Mouse (Mus musculus) left cerebral cortex, adult 8-10 months (tissue): Measurements from ENCODE around the gene Lcn12. TPM values are rescaled to one million over a fixed set of nuclear protein-coding genes. Genes with fewer than 3 reads are reported as not detected.

ENCODE experiments used
- DNase-seq, 2 experiments: peaks; one replicate each; pipeline ENCODE4 v3.0.0; 2022; ENCODE audit warnings: low spot score in 2 of 2
- microRNA-seq, 2 experiments: library from miRNA; unstranded; fragments of <30 nt; microRNA quantifications; one replicate each; pipeline ENCODE4 v1.2.0; 2022
- total RNA-seq, 4 experiments: library from RNA; stranded (reverse); gene quantifications; 2 replicates each; pipeline ENCODE4 v1.2.4; 2022

The Lcn12 gene
- total RNA-seq, 4 experiments from 2014 or later = not detected

GRCm38 (mm10) chr2:25461407-25461806 lies 32.3 kb downstream of the Lcn12 start:
- DNase-seq = no peak

GRCm38 (mm10) chr2:25460551-25461309 lies 33.0 kb downstream of the Lcn12 start, which contains the start of gene Paxx:
Gene Paxx (minus strand): TSS chr2:25461094.
- peak; percentile 86 to 95 for DNase-seq

GRCm38 (mm10) chr2:25460135-25460534 lies 33.6 kb downstream of the Lcn12 start:
- DNase-seq = peak in 1 of 2 experiments; percentile 65

- no peak for DNase-seq
Observed at GRCm38 (mm10) chr2:25458911-25459310, 34.8 kb downstream of the Lcn12 start.

GRCm38 (mm10) chr2:25457022-25457896 lies 36.5 kb downstream of the Lcn12 start:
- DNase-seq = no peak

GRCm38 (mm10) chr2:25456205-25456953 lies 37.3 kb downstream of the Lcn12 start, which contains the start of gene Clic3:
Gene Clic3 (plus strand): TSS chr2:25456838.
- DNase-seq = no peak

- no peak for DNase-seq
Observed at GRCm38 (mm10) chr2:25452951-25453350, 40.8 kb downstream of the Lcn12 start.

GRCm38 (mm10) chr2:25450853-25451647 lies 42.7 kb downstream of the Lcn12 start:
- no peak for DNase-seq

- DNase-seq = no peak
Observed at GRCm38 (mm10) chr2:25442682-25443081, 51.0 kb downstream of the Lcn12 start.

- no peak for DNase-seq
Observed at GRCm38 (mm10) chr2:25441067-25441466, 52.6 kb downstream of the Lcn12 start.

Small RNA genes within 50 kb of the gene (microRNA-seq; reads per million reads assigned to microRNA genes)
- gene Mir3087 = 10.3 to 10.4 reads per million in 2 experiments

Other genes with a start within 250 kb of the Lcn12 start
- gene AL732309.1, start 247.0 kb downstream of the Lcn12 start, total RNA-seq = 1 to 10 TPM in 3 of 4 experiments, under 1 TPM in 1; 0.67 to 4.2 (median 3.4) TPM
- gene Tmem203, start 238.5 kb downstream of the Lcn12 start, total RNA-seq = 10 to 100 TPM; 31.7 to 38.3 (median 36.3) TPM
- gene Tprn, start 231.3 kb downstream of the Lcn12 start, total RNA-seq = 10 to 100 TPM; 26.5 to 30.6 (median 28.6) TPM
- 10 to 100 TPM; 57.5 to 67.8 (median 62.1) TPM for gene Ssna1, start 221.5 kb downstream of the Lcn12 start, total RNA-seq
- gene Anapc2, start 221.4 kb downstream of the Lcn12 start, total RNA-seq = 100 to 1,000 TPM in 2 of 4 experiments, 10 to 100 TPM in 2; 88.6 to 111 (median 96.9) TPM
- gene Tmem210, start 205.8 kb downstream of the Lcn12 start, total RNA-seq = not detected
- gene Lrrc26, start 204.0 kb downstream of the Lcn12 start, total RNA-seq = not detected
- gene Grin1, start 174.7 kb downstream of the Lcn12 start, total RNA-seq = 100 to 1,000 TPM; 390 to 399 (median 395) TPM
- 10 to 100 TPM; 57.3 to 64.7 (median 61.0) TPM for gene Man1b1, start 161.6 kb downstream of the Lcn12 start, total RNA-seq
- 10 to 100 TPM; 35.1 to 50.7 (median 37.9) TPM for gene Dpp7, start 137.6 kb downstream of the Lcn12 start, total RNA-seq
- 10 to 100 TPM; 20.9 to 31.0 (median 25.8) TPM for gene Uap1l1, start 128.2 kb downstream of the Lcn12 start, total RNA-seq
- gene Sapcd2, start 121.6 kb downstream of the Lcn12 start, total RNA-seq = 1 to 10 TPM; 1.7 to 3.8 (median 2.3) TPM
- 10 to 100 TPM; 13.1 to 17.5 (median 16.2) TPM for gene Entpd2, start 98.0 kb downstream of the Lcn12 start, total RNA-seq
- gene Npdc1, start 94.6 kb downstream of the Lcn12 start, total RNA-seq = 100 to 1,000 TPM; 307 to 332 (median 316) TPM
- gene Fut7, start 70.6 kb downstream of the Lcn12 start, total RNA-seq = under 1 TPM in 2 of 4 experiments, not detected in 2; 0.40 to 0.84 TPM
- 100 to 1,000 TPM; 176 to 185 (median 183) TPM for gene Abca2, start 65.2 kb downstream of the Lcn12 start, total RNA-seq
- gene Clic3, start 37.1 kb downstream of the Lcn12 start, total RNA-seq = 1 to 10 TPM in 2 of 4 experiments, not detected in 2; 1.2 to 1.6 TPM
- 10 to 100 TPM; 67.2 to 88.0 (median 78.1) TPM for gene Paxx, start 32.8 kb downstream of the Lcn12 start, total RNA-seq
- gene Ptgds, start 23.9 kb downstream of the Lcn12 start, total RNA-seq = 1,000 to 10,000 TPM; 1,862 to 2,386 (median 2,226) TPM
- 100 to 1,000 TPM; 105 to 121 (median 113) TPM for gene Fbxw5, start 6.8 kb upstream of the Lcn12 start, total RNA-seq
- gene C8g, start 7.8 kb upstream of the Lcn12 start, total RNA-seq = 1 to 10 TPM in 3 of 4 experiments, under 1 TPM in 1; 0.86 to 1.9 (median 1.6) TPM
- gene Traf2, start 53.0 kb upstream of the Lcn12 start, total RNA-seq = 10 to 100 TPM; 10.3 to 11.9 (median 10.4) TPM
- gene Edf1, start 63.9 kb upstream of the Lcn12 start, total RNA-seq = 100 to 1,000 TPM; 123 to 209 (median 170) TPM
- gene Mamdc4, start 80.9 kb upstream of the Lcn12 start, total RNA-seq = 1 to 10 TPM in 3 of 4 experiments, under 1 TPM in 1; 0.46 to 3.1 (median 1.7) TPM
- 10 to 100 TPM; 57.8 to 72.0 (median 64.7) TPM for gene Phpt1, start 81.3 kb upstream of the Lcn12 start, total RNA-seq
- gene Ajm1, start 87.8 kb upstream of the Lcn12 start, total RNA-seq = 10 to 100 TPM; 86.8 to 96.3 (median 92.7) TPM
- 100 to 1,000 TPM; 135 to 160 (median 145) TPM for gene Rabl6, start 114.6 kb upstream of the Lcn12 start, total RNA-seq
- not detected for gene Ccdc183, start 123.8 kb upstream of the Lcn12 start, total RNA-seq
- 10 to 100 TPM; 21.0 to 30.4 (median 22.8) TPM for gene Tmem141, start 128.1 kb upstream of the Lcn12 start, total RNA-seq
- 1 to 10 TPM in 2 of 4 experiments, under 1 TPM in 2; 0.46 to 1.2 (median 0.80) TPM for gene Fcna, start 134.1 kb upstream of the Lcn12 start, total RNA-seq
- not detected for gene Lcn8, start 159.2 kb upstream of the Lcn12 start, total RNA-seq
- not detected for gene Lcn5, start 164.0 kb upstream of the Lcn12 start, total RNA-seq
- gene Lcn6, start 182.9 kb upstream of the Lcn12 start, total RNA-seq = not detected
- not detected for gene Lcn10, start 188.8 kb upstream of the Lcn12 start, total RNA-seq
- gene Obp2a, start 206.1 kb upstream of the Lcn12 start, total RNA-seq = not detected
- gene Bmyc, start 212.8 kb upstream of the Lcn12 start, total RNA-seq = 100 to 1,000 TPM in 2 of 4 experiments, 10 to 100 TPM in 2; 86.5 to 102 (median 95.1) TPM
- gene Obp2b, start 243.1 kb upstream of the Lcn12 start, total RNA-seq = under 1 TPM in 2 of 4 experiments, not detected in 2; 0.72 to 0.74 TPM